Mouse (Mus musculus): ENCODE measurements around the gene Rgma. TPM values are rescaled to one million over a fixed set of nuclear protein-coding genes. Genes with fewer than 3 reads are reported as not detected.

The Rgma gene
- polyA plus RNA-seq, 1 experiment from 2014 or later, result 20.6 TPM

DNA sequence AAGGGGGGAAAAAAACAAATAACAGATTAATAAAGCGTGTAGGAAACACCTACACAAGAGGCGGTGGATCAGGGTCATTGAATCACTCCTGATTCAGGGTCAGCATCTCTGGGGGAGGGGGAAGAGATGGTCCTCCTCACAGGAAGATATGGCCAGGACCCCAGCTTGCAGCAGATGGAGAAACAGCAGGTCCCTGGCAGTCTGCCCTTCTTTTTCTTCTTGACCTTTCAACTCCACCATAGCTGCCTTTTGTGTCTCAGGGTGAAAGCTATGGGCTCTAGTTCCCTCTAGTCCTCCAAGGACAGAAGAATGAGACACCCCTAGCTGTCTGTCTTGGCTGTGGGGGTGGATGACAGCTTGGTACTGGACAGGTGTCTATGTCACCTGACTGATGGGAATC, 17.7 kb upstream of the Rgma start:
- Histone ChIP-seq H3K9me3 (replicated peaks; ENCODE audit: control insufficient read depth, low read length) (0 out of 2 replicates have a peak, but pooled peaks cover 2% of the 10 kb centered on the region), H3K4me3 (ENCODE audit: low read depth, low read length) (no peak overlapping the region), H3K4me1 (ENCODE audit: control insufficient read depth, insufficient read depth, low read length) (peaks cover 19% of the 10 kb centered on the region), H3K27ac (ENCODE audit: low read depth, low read length) (no peak overlapping the region), H3K36me3 (ENCODE audit: control insufficient read depth, insufficient read depth, low read length) (no peaks in the 10 kb centered on the region), H3K27me3 (replicated peaks; ENCODE audit: control insufficient read depth, insufficient read depth, low read length) (no peaks in the 10 kb centered on the region), H3K9ac (ENCODE audit: low read length) (no peak overlapping the region), H3K4me2 (ENCODE audit: low read length) (no peak overlapping the region)
- no peak for ATAC-seq
- no peak for DNase-seq (ENCODE audit: low spot score)
- 95% methylated on average over 2 of the region's 2 CpGs for WGBS

DNA sequence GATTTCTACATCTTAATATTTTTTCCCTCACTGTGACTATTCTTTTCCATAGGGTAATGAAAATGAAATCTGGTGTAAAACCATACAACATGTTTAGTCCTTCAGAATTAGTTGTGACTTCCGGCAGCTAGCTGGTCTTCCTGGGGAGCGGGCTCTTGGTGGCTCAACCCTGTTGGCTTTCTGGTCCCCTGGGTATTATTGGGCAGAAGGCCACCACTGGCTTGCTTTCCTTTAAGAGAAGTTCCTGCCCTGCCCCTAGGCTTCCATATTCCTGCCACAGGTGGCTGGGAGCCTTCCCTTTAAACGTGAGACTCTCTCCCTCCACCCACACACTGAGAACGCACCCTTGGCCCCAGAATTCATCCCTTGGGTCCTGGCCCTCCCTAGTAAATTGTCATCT, 9.8 kb upstream of the Rgma start:
- H3K4me2 ChIP-seq (ENCODE audit: low read length), result no peak overlapping the region
- H3K36me3 ChIP-seq (ENCODE audit: control insufficient read depth, insufficient read depth, low read length), result no peaks in the 10 kb centered on the region
- H3K4me1 ChIP-seq (ENCODE audit: control insufficient read depth, insufficient read depth, low read length), result peaks cover 6% of the 10 kb centered on the region
- ATAC-seq (no peak), DNase-seq (ENCODE audit: low spot score) (no peak)
- no peak overlapping the region for H3K27ac ChIP-seq (ENCODE audit: low read depth, low read length)
- no peaks in the 10 kb centered on the region for H3K9me3 ChIP-seq (replicated peaks; ENCODE audit: control insufficient read depth, low read length)
- H3K27me3 ChIP-seq (replicated peaks; ENCODE audit: control insufficient read depth, insufficient read depth, low read length), result no peaks in the 10 kb centered on the region
- WGBS, result 81% methylated on average over 4 of the region's 4 CpGs
- no peak overlapping the region for H3K9ac ChIP-seq (ENCODE audit: low read length)
- H3K4me3 ChIP-seq (ENCODE audit: low read depth, low read length), result no peak overlapping the region

DNA sequence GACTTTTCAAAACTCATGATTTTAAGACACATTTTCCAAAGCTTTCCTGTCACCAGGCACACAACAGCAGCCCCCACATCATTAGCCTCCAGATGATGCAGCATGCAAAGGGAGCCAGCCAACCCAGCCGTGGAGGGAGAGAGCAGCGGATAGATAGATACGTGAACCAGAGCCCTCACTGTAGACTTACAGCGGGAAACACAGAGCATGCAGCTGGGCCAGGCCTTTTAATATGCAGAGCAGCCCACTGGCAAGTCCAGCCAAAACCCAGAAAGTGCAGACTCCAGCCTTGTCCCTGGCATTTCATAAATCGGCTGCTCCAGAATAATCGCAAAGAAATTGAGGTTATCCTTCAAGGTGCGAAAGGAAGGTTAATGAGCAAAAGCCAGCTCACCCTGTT, 9.3 kb upstream of the Rgma start:
- 43% methylated on average over 7 of the region's 7 CpGs for WGBS
- Histone ChIP-seq H3K27ac (ENCODE audit: low read depth, low read length) (no peak overlapping the region), H3K4me2 (ENCODE audit: low read length) (no peak overlapping the region), H3K27me3 (replicated peaks; ENCODE audit: control insufficient read depth, insufficient read depth, low read length) (no peaks in the 10 kb centered on the region), H3K9me3 (replicated peaks; ENCODE audit: control insufficient read depth, low read length) (no peaks in the 10 kb centered on the region), H3K4me1 (ENCODE audit: control insufficient read depth, insufficient read depth, low read length) (peaks cover 6% of the 10 kb centered on the region), H3K4me3 (ENCODE audit: low read depth, low read length) (no peak overlapping the region), H3K9ac (ENCODE audit: low read length) (peak overlapping the region; percentile 32; the same call in 1 of the 2 replicates), H3K36me3 (ENCODE audit: control insufficient read depth, insufficient read depth, low read length) (no peaks in the 10 kb centered on the region)
- ATAC-seq (peak; percentile 61), DNase-seq (ENCODE audit: low spot score) (no peak)

GRCm38 (mm10) chr7:73367681-73368464, 7.4 kb upstream of the Rgma start:
- no peak for DNase-seq (ENCODE audit: low spot score)
- no peaks in the 10 kb centered on the region for H3K9me3 ChIP-seq (replicated peaks; ENCODE audit: control insufficient read depth, low read length)
- peaks cover 16% of the 10 kb centered on the region for H3K4me1 ChIP-seq (ENCODE audit: control insufficient read depth, insufficient read depth, low read length)
- H3K36me3 ChIP-seq (ENCODE audit: control insufficient read depth, insufficient read depth, low read length), result no peaks in the 10 kb centered on the region
- no peak overlapping the region for H3K27ac ChIP-seq (ENCODE audit: low read depth, low read length)
- 94% methylated on average over 10 of the region's 10 CpGs for WGBS
- no peak overlapping the region for H3K9ac ChIP-seq (ENCODE audit: low read length)
- no peak overlapping the region for H3K4me2 ChIP-seq (ENCODE audit: low read length)
- no peak overlapping the region for H3K4me3 ChIP-seq (ENCODE audit: low read depth, low read length)
- H3K27me3 ChIP-seq (replicated peaks; ENCODE audit: control insufficient read depth, insufficient read depth, low read length), result no peaks in the 10 kb centered on the region
- ATAC-seq, result no peak

- Histone ChIP-seq H3K4me2 (ENCODE audit: low read length) (no peak overlapping the region), H3K4me3 (ENCODE audit: low read depth, low read length) (no peak overlapping the region), H3K4me1 (ENCODE audit: control insufficient read depth, insufficient read depth, low read length) (peaks cover 19% of the 10 kb centered on the region), H3K27me3 (replicated peaks; ENCODE audit: control insufficient read depth, insufficient read depth, low read length) (no peaks in the 10 kb centered on the region), H3K36me3 (ENCODE audit: control insufficient read depth, insufficient read depth, low read length) (no peaks in the 10 kb centered on the region), H3K27ac (ENCODE audit: low read depth, low read length) (no peak overlapping the region), H3K9me3 (replicated peaks; ENCODE audit: control insufficient read depth, low read length) (no peaks in the 10 kb centered on the region), H3K9ac (ENCODE audit: low read length) (no peak overlapping the region)
- DNase-seq (ENCODE audit: low spot score) (no peak), ATAC-seq (no peak)
- 83% methylated on average over 4 of the region's 4 CpGs for WGBS
These were observed 5.3 kb upstream of the Rgma start for GRCm38 (mm10) chr7:73369992-73370391.

DNA sequence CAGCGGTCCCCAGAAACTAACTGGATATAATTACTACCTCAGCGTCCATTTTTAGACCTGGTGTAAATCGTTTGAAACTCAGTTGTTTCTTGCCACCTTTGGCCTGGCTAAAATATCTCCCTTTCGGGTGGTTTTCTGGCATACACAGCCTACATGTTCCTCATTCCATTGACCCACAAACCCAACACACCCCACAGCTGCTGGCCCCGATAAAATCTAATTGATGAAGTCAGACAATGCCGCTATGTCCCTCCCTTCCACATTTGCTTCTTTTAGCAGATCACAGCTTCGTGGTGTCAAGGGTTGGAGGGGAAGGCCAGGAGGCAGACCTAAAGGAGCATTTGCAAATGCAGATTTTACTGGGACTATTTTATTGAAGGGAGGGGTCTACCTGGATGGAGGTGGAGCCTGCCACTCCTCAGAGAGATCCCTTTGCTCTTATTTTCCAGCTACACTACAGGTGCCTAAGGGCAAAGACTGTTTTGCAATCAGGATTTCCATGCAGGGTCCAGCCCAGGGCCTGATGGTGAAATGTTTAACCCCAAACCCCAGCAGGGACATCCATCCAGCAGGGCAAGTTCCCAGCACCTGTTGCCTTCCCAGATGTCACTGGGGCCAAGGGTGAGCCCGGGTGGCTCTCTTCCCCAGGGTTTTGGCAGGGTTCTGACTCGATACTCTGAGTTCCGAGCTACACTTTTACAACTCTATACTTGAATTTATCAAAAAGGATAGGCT, 3.6 kb upstream of the Rgma start:
- DNase-seq (ENCODE audit: low spot score), result no peak
- Histone ChIP-seq H3K27me3 (replicated peaks; ENCODE audit: control insufficient read depth, insufficient read depth, low read length) (no peaks in the 10 kb centered on the region), H3K4me1 (ENCODE audit: control insufficient read depth, insufficient read depth, low read length) (peaks cover 13% of the 10 kb centered on the region; the same call in 1 of the 2 replicates), H3K4me3 (ENCODE audit: low read depth, low read length) (no peak overlapping the region), H3K36me3 (ENCODE audit: control insufficient read depth, insufficient read depth, low read length) (no peaks in the 10 kb centered on the region), H3K9ac (ENCODE audit: low read length) (no peak overlapping the region), H3K9me3 (replicated peaks; ENCODE audit: control insufficient read depth, low read length) (no peaks in the 10 kb centered on the region), H3K4me2 (ENCODE audit: low read length) (peak overlapping the region; percentile 55), H3K27ac (ENCODE audit: low read depth, low read length) (no peak overlapping the region)
- WGBS, result 59% methylated on average over 10 of the region's 10 CpGs
- ATAC-seq, result no peak

DNA sequence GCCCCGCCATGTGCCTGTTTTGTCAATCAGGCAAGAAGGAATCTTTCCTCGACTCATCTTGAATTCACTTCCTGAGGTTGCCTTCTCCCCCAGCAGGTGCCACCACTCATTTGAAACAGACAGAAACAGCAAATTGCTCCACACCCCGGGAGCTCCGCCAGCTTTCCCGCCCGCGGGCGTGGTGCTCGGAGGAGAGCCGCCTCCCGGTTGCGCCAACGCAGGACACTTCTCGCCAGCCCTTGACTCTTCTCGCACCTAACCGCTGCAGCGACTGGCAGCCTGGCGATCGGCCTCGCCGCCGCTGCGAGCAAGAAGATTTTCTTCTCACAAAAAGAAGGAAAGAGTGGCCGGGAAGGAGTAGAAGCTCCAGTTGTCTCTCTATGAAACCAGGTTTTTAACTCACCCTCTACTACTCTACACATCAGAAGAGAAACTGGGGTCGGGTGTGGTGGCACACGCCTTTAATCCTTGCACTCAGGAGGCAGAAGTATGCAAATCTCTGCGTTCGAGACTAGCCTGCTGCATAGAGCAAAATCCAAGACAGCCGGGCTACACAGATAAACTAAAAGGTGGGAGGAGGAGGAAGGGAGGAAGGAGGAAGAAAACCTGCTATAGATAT, 2.8 kb upstream of the Rgma start:
- no peaks in the 10 kb centered on the region for H3K36me3 ChIP-seq (ENCODE audit: control insufficient read depth, insufficient read depth, low read length)
- H3K4me3 ChIP-seq (ENCODE audit: low read depth, low read length), result peak overlapping the region; percentile 20
- no peaks in the 10 kb centered on the region for H3K27me3 ChIP-seq (replicated peaks; ENCODE audit: control insufficient read depth, insufficient read depth, low read length)
- H3K4me2 ChIP-seq (ENCODE audit: low read length), result peak overlapping the region; percentile 55
- DNase-seq (ENCODE audit: low spot score), result peak; percentile 68
- peak overlapping the region; percentile 45; the same call in 1 of the 2 replicates for H3K9ac ChIP-seq (ENCODE audit: low read length)
- no peak for ATAC-seq
- H3K4me1 ChIP-seq (ENCODE audit: control insufficient read depth, insufficient read depth, low read length), result peaks cover 15% of the 10 kb centered on the region; the same call in 1 of the 2 replicates
- 4% methylated on average over 29 of the region's 29 CpGs for WGBS
- H3K27ac ChIP-seq (ENCODE audit: low read depth, low read length), result no peak overlapping the region
- no peaks in the 10 kb centered on the region for H3K9me3 ChIP-seq (replicated peaks; ENCODE audit: control insufficient read depth, low read length)

DNA sequence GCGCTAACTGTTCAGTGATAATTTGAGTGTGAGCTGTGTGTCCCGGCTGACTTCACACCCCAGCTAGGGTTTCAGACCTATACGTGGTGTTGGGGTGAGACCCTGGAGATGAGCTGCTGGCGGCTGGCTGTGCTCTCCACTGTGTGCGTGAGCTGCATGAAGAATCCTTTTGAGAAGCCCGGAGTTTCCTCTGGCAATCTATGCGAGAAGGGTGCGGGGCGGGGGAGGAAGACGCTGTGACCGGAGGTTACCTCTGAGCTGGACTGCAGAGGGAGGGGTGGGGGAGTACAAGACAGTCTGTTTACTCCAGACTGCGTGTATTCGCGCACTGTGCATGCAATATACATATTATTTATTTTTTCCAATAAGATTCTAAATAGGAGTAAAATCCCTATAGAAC, 582 bp upstream of the Rgma start:
- DNase-seq (ENCODE audit: low spot score) (peak; percentile 85), ATAC-seq (peak; percentile 51)
- Histone ChIP-seq H3K4me1 (ENCODE audit: control insufficient read depth, insufficient read depth, low read length) (peaks cover 37% of the 10 kb centered on the region), H3K4me2 (ENCODE audit: low read length) (peak overlapping the region; percentile 92), H3K4me3 (ENCODE audit: low read depth, low read length) (peak overlapping the region; percentile 84), H3K27me3 (replicated peaks; ENCODE audit: control insufficient read depth, insufficient read depth, low read length) (no peaks in the 10 kb centered on the region), H3K9ac (ENCODE audit: low read length) (peak overlapping the region; percentile 92), H3K9me3 (replicated peaks; ENCODE audit: control insufficient read depth, low read length) (no peaks in the 10 kb centered on the region), H3K27ac (ENCODE audit: low read depth, low read length) (peak overlapping the region; percentile 94; the same call in 1 of the 2 replicates), H3K36me3 (ENCODE audit: control insufficient read depth, insufficient read depth, low read length) (no peaks in the 10 kb centered on the region)
- WGBS, result under 1% methylated on average over 14 of the region's 14 CpGs
